Mouse (Mus musculus): ENCODE measurements around the gene Bco2. TPM values are rescaled to one million over a fixed set of nuclear protein-coding genes. Genes with fewer than 3 reads are reported as not detected.

Bco2 gene
- polyA plus RNA-seq (2015; fragmentation: Nextera tagmentation; extraction: Ambion mirVana): 0.13 and 0.20 TPM in 2 replicates

GRCm38 (mm10) chr9:50555094-50555446 lies at the start of gene Bco2:
TSS of gene Bco2 (minus strand) at chr9:50555181.
- no peaks in the 10 kb centered on the region for H3K27me3 ChIP-seq
- ATAC-seq (ENCODE audit: borderline replicate concordance, extremely low read depth, low FRiP score, low TSS enrichment): no peak
- no peak within 1 kb of the TSS for H3K9ac ChIP-seq
- H3K4me3 ChIP-seq: no peak within 1 kb of the TSS
- no peaks in the 10 kb centered on the region for H3K4me1 ChIP-seq
- WGBS: 30% methylated on average over 2 of the region's 2 CpGs
- H3K9me3 ChIP-seq: no peaks in the 10 kb centered on the region
- H3K36me3 ChIP-seq: no peaks in the 10 kb centered on the region
- no peak within 1 kb of the TSS for H3K27ac ChIP-seq
- H3K4me2 ChIP-seq: 0 out of 2 replicates have a peak within 1 kb of the TSS, but pooled peaks have one; percentile 8

GRCm38 (mm10) chr9:50604338-50604737 lies 49.4 kb upstream of the Bco2 start:
- peaks cover 23% of the 10 kb centered on the region for H3K4me1 ChIP-seq
- peak overlapping the region; percentile 87 for H3K9ac ChIP-seq
- peak overlapping the region; percentile 94 for H3K4me3 ChIP-seq
- peak overlapping the region; percentile 90 for H3K27ac ChIP-seq
- peaks cover 46% of the 10 kb centered on the region for H3K36me3 ChIP-seq
- no peaks in the 10 kb centered on the region for H3K27me3 ChIP-seq
- WGBS: 2% methylated on average over 6 of the region's 6 CpGs
- no peaks in the 10 kb centered on the region for H3K9me3 ChIP-seq
- ATAC-seq (ENCODE audit: borderline replicate concordance, extremely low read depth, low FRiP score, low TSS enrichment): no peak
- peak overlapping the region; percentile 84 for H3K4me2 ChIP-seq

GRCm38 (mm10) chr9:50603998-50604324 lies 49.0 kb upstream of the Bco2 start:
- H3K9me3 ChIP-seq: no peaks in the 10 kb centered on the region
- 0% methylated on average over 24 of the region's 24 CpGs for WGBS
- H3K27me3 ChIP-seq: no peaks in the 10 kb centered on the region
- peak overlapping the region; percentile 94 for H3K4me3 ChIP-seq
- peak; percentile 90 for ATAC-seq (ENCODE audit: borderline replicate concordance, extremely low read depth, low FRiP score, low TSS enrichment)
- peak overlapping the region; percentile 87 for H3K9ac ChIP-seq
- H3K27ac ChIP-seq: peak overlapping the region; percentile 90
- H3K36me3 ChIP-seq: peaks cover 48% of the 10 kb centered on the region
- peaks cover 23% of the 10 kb centered on the region for H3K4me1 ChIP-seq
- peak overlapping the region; percentile 84 for H3K4me2 ChIP-seq

- Histone ChIP-seq H3K27ac (peak within 1 kb of the TSS; percentile 90), H3K4me1 (peaks cover 23% of the 10 kb centered on the region), H3K36me3 (peaks cover 49% of the 10 kb centered on the region), H3K4me2 (peak within 1 kb of the TSS; percentile 84), H3K27me3 (no peaks in the 10 kb centered on the region), H3K4me3 (peak within 1 kb of the TSS; percentile 94), H3K9ac (peak within 1 kb of the TSS; percentile 87), H3K9me3 (no peaks in the 10 kb centered on the region)
- ATAC-seq (ENCODE audit: borderline replicate concordance, extremely low read depth, low FRiP score, low TSS enrichment): peak; percentile 96
- under 1% methylated on average over 48 of the region's 48 CpGs for WGBS
Observed at GRCm38 (mm10) chr9:50603189-50603997, 48.4 kb upstream of the Bco2 start, which contains the start of the genes Sdhd and Timm8b. TSS of gene Sdhd (minus strand) at chr9:50603812. TSS of gene Timm8b (plus strand) at chr9:50603910.

- Histone ChIP-seq H3K27ac (no peak overlapping the region), H3K36me3 (peaks cover 48% of the 10 kb centered on the region), H3K9me3 (no peaks in the 10 kb centered on the region), H3K27me3 (no peaks in the 10 kb centered on the region), H3K4me1 (peaks cover 23% of the 10 kb centered on the region), H3K4me2 (peak overlapping the region; percentile 84), H3K9ac (0 out of 2 replicates have a peak overlapping the region, but pooled peaks have one; percentile 87), H3K4me3 (peak overlapping the region; percentile 94)
- no peak for ATAC-seq (ENCODE audit: borderline replicate concordance, extremely low read depth, low FRiP score, low TSS enrichment)
- WGBS: 82% methylated on average over 7 of the region's 7 CpGs
Observed at GRCm38 (mm10) chr9:50602055-50602845, 47.3 kb upstream of the Bco2 start.

GRCm38 (mm10) chr9:50601536-50601935 lies 46.6 kb upstream of the Bco2 start:
- Histone ChIP-seq H3K27ac (no peak overlapping the region), H3K4me1 (peaks cover 23% of the 10 kb centered on the region), H3K36me3 (peaks cover 50% of the 10 kb centered on the region), H3K27me3 (no peaks in the 10 kb centered on the region), H3K9me3 (no peaks in the 10 kb centered on the region), H3K4me3 (no peak overlapping the region), H3K9ac (no peak overlapping the region), H3K4me2 (no peak overlapping the region)
- WGBS: 80% methylated on average over 6 of the region's 6 CpGs
- no peak for ATAC-seq (ENCODE audit: borderline replicate concordance, extremely low read depth, low FRiP score, low TSS enrichment)

- ATAC-seq (ENCODE audit: borderline replicate concordance, extremely low read depth, low FRiP score, low TSS enrichment): no peak
- 90% methylated on average over 8 of the region's 8 CpGs for WGBS
- Histone ChIP-seq H3K4me1 (peaks cover 5% of the 10 kb centered on the region), H3K9me3 (no peaks in the 10 kb centered on the region), H3K4me2 (no peak overlapping the region), H3K27ac (no peak overlapping the region), H3K9ac (no peak overlapping the region), H3K36me3 (peaks cover 53% of the 10 kb centered on the region), H3K4me3 (no peak overlapping the region), H3K27me3 (no peaks in the 10 kb centered on the region)
Observed at GRCm38 (mm10) chr9:50596973-50597372, 42.0 kb upstream of the Bco2 start.

- ATAC-seq (ENCODE audit: borderline replicate concordance, extremely low read depth, low FRiP score, low TSS enrichment): no peak
- 62% methylated on average over 12 of the region's 12 CpGs for WGBS
- Histone ChIP-seq H3K4me3 (no peak overlapping the region), H3K9ac (no peak overlapping the region), H3K9me3 (no peaks in the 10 kb centered on the region), H3K36me3 (peaks cover 47% of the 10 kb centered on the region), H3K4me1 (no peaks in the 10 kb centered on the region), H3K27ac (no peak overlapping the region), H3K4me2 (no peak overlapping the region), H3K27me3 (no peaks in the 10 kb centered on the region)
Observed at GRCm38 (mm10) chr9:50594794-50595417, 39.9 kb upstream of the Bco2 start.

- no peaks in the 10 kb centered on the region for H3K4me1 ChIP-seq
- 84% methylated on average over 3 of the region's 3 CpGs for WGBS
- peaks cover 33% of the 10 kb centered on the region for H3K36me3 ChIP-seq
- no peak overlapping the region for H3K9ac ChIP-seq
- H3K4me3 ChIP-seq: no peak overlapping the region
- H3K9me3 ChIP-seq: no peaks in the 10 kb centered on the region
- ATAC-seq (ENCODE audit: borderline replicate concordance, extremely low read depth, low FRiP score, low TSS enrichment): no peak
- H3K27me3 ChIP-seq: no peaks in the 10 kb centered on the region
- no peak overlapping the region for H3K4me2 ChIP-seq
- H3K27ac ChIP-seq: no peak overlapping the region
Observed at GRCm38 (mm10) chr9:50593544-50593943, 38.6 kb upstream of the Bco2 start.

- H3K9ac ChIP-seq: no peak overlapping the region
- 86% methylated on average over 9 of the region's 9 CpGs for WGBS
- no peak overlapping the region for H3K4me3 ChIP-seq
- H3K4me2 ChIP-seq: no peak overlapping the region
- H3K4me1 ChIP-seq: no peaks in the 10 kb centered on the region
- no peak for ATAC-seq (ENCODE audit: borderline replicate concordance, extremely low read depth, low FRiP score, low TSS enrichment)
- no peak overlapping the region for H3K27ac ChIP-seq
- H3K36me3 ChIP-seq: peaks cover 27% of the 10 kb centered on the region
- H3K9me3 ChIP-seq: no peaks in the 10 kb centered on the region
- no peaks in the 10 kb centered on the region for H3K27me3 ChIP-seq
Observed at GRCm38 (mm10) chr9:50592955-50593354, 38.0 kb upstream of the Bco2 start.

- no peak overlapping the region for H3K4me3 ChIP-seq
- no peaks in the 10 kb centered on the region for H3K27me3 ChIP-seq
- no peak overlapping the region for H3K4me2 ChIP-seq
- 68% methylated on average over 10 of the region's 10 CpGs for WGBS
- no peaks in the 10 kb centered on the region for H3K4me1 ChIP-seq
- no peaks in the 10 kb centered on the region for H3K9me3 ChIP-seq
- peaks cover 8% of the 10 kb centered on the region; the same call in 1 of the 2 replicates for H3K36me3 ChIP-seq
- no peak for ATAC-seq (ENCODE audit: borderline replicate concordance, extremely low read depth, low FRiP score, low TSS enrichment)
- H3K9ac ChIP-seq: no peak overlapping the region
- no peak overlapping the region for H3K27ac ChIP-seq
Observed at GRCm38 (mm10) chr9:50590856-50591518, 36.0 kb upstream of the Bco2 start.
